Mouse (Mus musculus) intestine, embryonic 15.5 days (tissue): Measurements from ENCODE around the gene Klhl6. TPM values are rescaled to one million over a fixed set of nuclear protein-coding genes. Genes with fewer than 3 reads are reported as not detected.

Experiments used
- ATAC-seq: fragments of 200-750 bp; cut with Nextera tagmentation; 2 replicates; pipeline ENCODE4 v1.8.0; 2017; ENCODE audit warnings: moderate TSS enrichment, moderate library complexity
- H3K27ac ChIP-seq: fragments of 300-500 bp; sonication (generic); 2 replicates; pipeline ENCODE4 v1.5.1; 2015; ENCODE audit warnings: mild to moderate bottlenecking, inconsistent platforms
- H3K27me3 ChIP-seq: fragments of 300-500 bp; sonication (generic); replicated peaks from 2 replicates; pipeline ENCODE4 v1.6.1; 2015; ENCODE audit warnings: inconsistent platforms
- H3K36me3 ChIP-seq: fragments of 300-500 bp; sonication (generic); 2 replicates; pipeline ENCODE4 v1.6.1; 2015; ENCODE audit warnings: inconsistent platforms
- H3K4me1 ChIP-seq: fragments of 300-500 bp; sonication (generic); replicated peaks from 2 replicates; pipeline ENCODE4 v1.6.1; 2015; ENCODE audit warnings: inconsistent platforms
- H3K4me2 ChIP-seq: fragments of 300-500 bp; sonication (generic); replicated peaks from 2 replicates; pipeline ENCODE4 v1.6.1; 2015; ENCODE audit warnings: mild to moderate bottlenecking, inconsistent platforms
- H3K4me3 ChIP-seq: fragments of 300-500 bp; sonication (generic); replicated peaks from 2 replicates; pipeline ENCODE4 v1.5.1; 2015; ENCODE audit warnings: inconsistent platforms
- H3K9ac ChIP-seq: fragments of 300-500 bp; sonication (generic); 2 replicates; pipeline ENCODE4 v1.6.1; 2015; ENCODE audit warnings: inconsistent platforms
- H3K9me3 ChIP-seq: fragments of 300-500 bp; sonication (generic); 2 replicates; pipeline ENCODE4 v1.6.1; 2016; ENCODE audit warnings: inconsistent platforms
- WGBS: fragments of 180-500 bp; shearing (Covaris S2); methylation state at CpG from one replicate; pipeline ENCODE4 v1.1.7; 2015; 5-methylcytosine and 5-hydroxymethylcytosine counted together
- polyA plus RNA-seq: library from polyadenylated mRNA; unstranded; fragments of >200 nt; fragmentation: Nextera tagmentation; extraction: Ambion mirVana; gene quantifications from 2 replicates; pipeline ENCODE4 v1.2.1, GENCODE M21; 2015

Klhl6 gene
- polyA plus RNA-seq, 1 experiment from 2014 or later, result 9.1 TPM

- 92% methylated on average over 2 of the region's 2 CpGs for WGBS
- Histone ChIP-seq H3K27me3 (no peaks in the 10 kb centered on the region), H3K9me3 (no peaks in the 10 kb centered on the region), H3K4me2 (no peak overlapping the region), H3K27ac (no peak overlapping the region), H3K4me1 (no peaks in the 10 kb centered on the region), H3K36me3 (no peaks in the 10 kb centered on the region), H3K9ac (no peak overlapping the region), H3K4me3 (no peak overlapping the region)
- no peak for ATAC-seq
Observed at GRCm38 (mm10) chr16:19984884-19985643, 2.2 kb upstream of the Klhl6 start.

- Histone ChIP-seq H3K36me3 (no peaks in the 10 kb centered on the region), H3K4me2 (no peak overlapping the region), H3K4me1 (no peaks in the 10 kb centered on the region), H3K9ac (no peak overlapping the region), H3K9me3 (no peaks in the 10 kb centered on the region), H3K27ac (no peak overlapping the region), H3K27me3 (no peaks in the 10 kb centered on the region), H3K4me3 (no peak overlapping the region)
- WGBS, result 81% methylated on average over 4 of the region's 4 CpGs
- no peak for ATAC-seq
Observed at GRCm38 (mm10) chr16:19983559-19983958, 722 bp upstream of the Klhl6 start.

- H3K27me3 ChIP-seq, result no peaks in the 10 kb centered on the region
- no peaks in the 10 kb centered on the region for H3K4me1 ChIP-seq
- no peaks in the 10 kb centered on the region for H3K9me3 ChIP-seq
- H3K36me3 ChIP-seq, result no peaks in the 10 kb centered on the region
- no peak overlapping the region for H3K4me3 ChIP-seq
- H3K27ac ChIP-seq, result no peak overlapping the region
- WGBS, result 70% methylated on average over 2 of the region's 2 CpGs
- ATAC-seq, result no peak
- H3K4me2 ChIP-seq, result peak overlapping the region; percentile 28
- no peak overlapping the region for H3K9ac ChIP-seq
Observed at GRCm38 (mm10) chr16:19981684-19982083, 1.2 kb downstream of the Klhl6 start.

GRCm38 (mm10) chr16:19981006-19981405 lies 1.8 kb downstream of the Klhl6 start:
- 76% methylated on average over 3 of the region's 3 CpGs for WGBS

GRCm38 (mm10) chr16:19979755-19980154 lies 3.1 kb downstream of the Klhl6 start:
- Histone ChIP-seq H3K27me3 (no peaks in the 10 kb centered on the region), H3K4me3 (no peak overlapping the region), H3K9ac (no peak overlapping the region), H3K4me2 (no peak overlapping the region; the same call in 1 of the 2 replicates), H3K36me3 (no peaks in the 10 kb centered on the region), H3K27ac (no peak overlapping the region), H3K4me1 (no peaks in the 10 kb centered on the region), H3K9me3 (no peaks in the 10 kb centered on the region)
- ATAC-seq, result no peak
- WGBS, result 67% methylated on average over 2 of the region's 2 CpGs

More at GRCm38 (mm10) chr16:19981006-19981405, 1.8 kb downstream of the Klhl6 start:
- Histone ChIP-seq H3K27me3 (no peaks in the 10 kb centered on the region), H3K27ac (no peak overlapping the region), H3K9me3 (no peaks in the 10 kb centered on the region), H3K4me1 (no peaks in the 10 kb centered on the region), H3K36me3 (no peaks in the 10 kb centered on the region), H3K4me2 (no peak overlapping the region), H3K4me3 (no peak overlapping the region), H3K9ac (no peak overlapping the region)
- ATAC-seq, result no peak

- Histone ChIP-seq H3K4me3 (no peak overlapping the region), H3K9ac (no peak overlapping the region), H3K9me3 (no peaks in the 10 kb centered on the region), H3K27ac (no peak overlapping the region), H3K27me3 (no peaks in the 10 kb centered on the region), H3K36me3 (no peaks in the 10 kb centered on the region), H3K4me2 (no peak overlapping the region), H3K4me1 (no peaks in the 10 kb centered on the region)
- no peak for ATAC-seq
- 76% methylated on average over 5 of the region's 5 CpGs for WGBS
Observed at GRCm38 (mm10) chr16:19977282-19977681, 5.6 kb downstream of the Klhl6 start.

- no peak overlapping the region for H3K4me3 ChIP-seq
- no peak for ATAC-seq
- WGBS, result 65% methylated on average over 4 of the region's 4 CpGs
Observed at GRCm38 (mm10) chr16:19976825-19977224, 6.0 kb downstream of the Klhl6 start.

GRCm38 (mm10) chr16:19975432-19975831 lies 7.4 kb downstream of the Klhl6 start:
- Histone ChIP-seq H3K4me1 (no peaks in the 10 kb centered on the region), H3K4me2 (no peak overlapping the region), H3K27ac (no peak overlapping the region), H3K27me3 (no peaks in the 10 kb centered on the region), H3K9ac (no peak overlapping the region), H3K9me3 (no peaks in the 10 kb centered on the region), H3K36me3 (no peaks in the 10 kb centered on the region), H3K4me3 (no peak overlapping the region)
- 72% methylated on average over 4 of the region's 4 CpGs for WGBS
- no peak for ATAC-seq

More at GRCm38 (mm10) chr16:19976825-19977224, 6.0 kb downstream of the Klhl6 start:
- no peaks in the 10 kb centered on the region for H3K27me3 ChIP-seq
- H3K9ac ChIP-seq, result no peak overlapping the region
- no peaks in the 10 kb centered on the region for H3K36me3 ChIP-seq
- no peaks in the 10 kb centered on the region for H3K4me1 ChIP-seq
- no peak overlapping the region for H3K4me2 ChIP-seq
- H3K9me3 ChIP-seq, result no peaks in the 10 kb centered on the region
- H3K27ac ChIP-seq, result no peak overlapping the region

- no peak for ATAC-seq
- 92% methylated on average over 1 of the region's 1 CpGs for WGBS
Observed at GRCm38 (mm10) chr16:19973480-19973879, 9.4 kb downstream of the Klhl6 start.

GRCm38 (mm10) chr16:19972736-19973350 lies 10.0 kb downstream of the Klhl6 start:
- no peaks in the 10 kb centered on the region for H3K4me1 ChIP-seq
- ATAC-seq, result no peak

More at GRCm38 (mm10) chr16:19973480-19973879, 9.4 kb downstream of the Klhl6 start:
- Histone ChIP-seq H3K4me1 (no peaks in the 10 kb centered on the region), H3K4me3 (no peak overlapping the region), H3K36me3 (no peaks in the 10 kb centered on the region), H3K9ac (no peak overlapping the region), H3K4me2 (no peak overlapping the region), H3K9me3 (no peaks in the 10 kb centered on the region), H3K27me3 (no peaks in the 10 kb centered on the region), H3K27ac (no peak overlapping the region)

GRCm38 (mm10) chr16:19969506-19969905 lies 13.3 kb downstream of the Klhl6 start:
- Histone ChIP-seq H3K9ac (no peak overlapping the region), H3K9me3 (no peaks in the 10 kb centered on the region), H3K4me1 (no peaks in the 10 kb centered on the region), H3K36me3 (no peaks in the 10 kb centered on the region), H3K4me2 (no peak overlapping the region), H3K27ac (no peak overlapping the region), H3K4me3 (no peak overlapping the region), H3K27me3 (no peaks in the 10 kb centered on the region)
- ATAC-seq, result no peak
- 93% methylated on average over 5 of the region's 5 CpGs for WGBS

More at GRCm38 (mm10) chr16:19972736-19973350, 10.0 kb downstream of the Klhl6 start:
- Histone ChIP-seq H3K9ac (no peak overlapping the region), H3K4me3 (no peak overlapping the region), H3K36me3 (no peaks in the 10 kb centered on the region), H3K4me2 (no peak overlapping the region), H3K27me3 (no peaks in the 10 kb centered on the region), H3K27ac (no peak overlapping the region), H3K9me3 (no peaks in the 10 kb centered on the region)

- no peak overlapping the region for H3K27ac ChIP-seq
- H3K9me3 ChIP-seq, result no peaks in the 10 kb centered on the region
- H3K4me3 ChIP-seq, result no peak overlapping the region
- no peak for ATAC-seq
- H3K36me3 ChIP-seq, result no peaks in the 10 kb centered on the region
- WGBS, result 93% methylated on average over 4 of the region's 4 CpGs
- H3K27me3 ChIP-seq, result no peaks in the 10 kb centered on the region
- H3K9ac ChIP-seq, result no peak overlapping the region
- H3K4me1 ChIP-seq, result no peaks in the 10 kb centered on the region
- H3K4me2 ChIP-seq, result no peak overlapping the region
Observed at GRCm38 (mm10) chr16:19968666-19969065, 14.2 kb downstream of the Klhl6 start.
